Mouse (Mus musculus) megakaryocyte, embryonic 14.5 days (primary cell): ENCODE measurements around the gene Gm26566.

Experiments
- FLI1 ChIP-seq: IDR thresholded peaks from 2 replicates; pipeline ENCODE4 v1.6.1; 2012; ENCODE audit warnings: low read length, inconsistent platforms, mixed read lengths
- GATA1 ChIP-seq: IDR thresholded peaks from 3 replicates; pipeline ENCODE4 v1.6.1; 2012; ENCODE audit warnings: mixed read lengths, low read length, inconsistent platforms, borderline replicate concordance

GRCm38 (mm10) chr4:88691259-88691658 is 30.3 kb upstream of the Gm26566 start, which contains the start of gene Ifnab:
- TF ChIP-seq GATA1 = no peak
- TF ChIP-seq FLI1 = no peak
